Mouse (Mus musculus): ENCODE measurements at regions not wholly inside any gene's neighbourhood (a gene's known extent, or its start where the extent isn't known, plus 50 kb on each side); places are given as distances from the start of the nearest gene placed in this dataset.

GRCm38 (mm10) chr4:99407466-99407865 lies 111.8 kb downstream of the Gm12689 start:
- no peak for ATAC-seq (ENCODE audit: borderline replicate concordance, extremely low read depth, low FRiP score, low TSS enrichment)
- no peak overlapping the region for H3K9ac ChIP-seq
- no peaks in the 10 kb centered on the region for H3K9me3 ChIP-seq
- H3K27ac ChIP-seq = no peak overlapping the region
- H3K4me1 ChIP-seq = no peaks in the 10 kb centered on the region
- no peak overlapping the region for H3K4me2 ChIP-seq
- H3K27me3 ChIP-seq = no peaks in the 10 kb centered on the region; the same call in 1 of the 2 replicates
- WGBS = 65% methylated on average over 7 of the region's 7 CpGs
- H3K36me3 ChIP-seq = no peaks in the 10 kb centered on the region
- H3K4me3 ChIP-seq = no peak overlapping the region

- Histone ChIP-seq H3K9ac (no peak overlapping the region), H3K36me3 (no peaks in the 10 kb centered on the region), H3K27ac (no peak overlapping the region), H3K4me2 (no peak overlapping the region), H3K4me3 (no peak overlapping the region), H3K9me3 (no peaks in the 10 kb centered on the region), H3K4me1 (no peaks in the 10 kb centered on the region), H3K27me3 (no peaks in the 10 kb centered on the region)
- no peak for ATAC-seq (ENCODE audit: borderline replicate concordance, extremely low read depth, low FRiP score, low TSS enrichment)
- 58% methylated on average over 1 of the region's 1 CpGs for WGBS
Observed at GRCm38 (mm10) chr4:99423449-99423848, 127.7 kb downstream of the Gm12689 start.

- Histone ChIP-seq H3K27me3 (no peaks in the 10 kb centered on the region), H3K27ac (no peak overlapping the region), H3K9ac (no peak overlapping the region), H3K36me3 (no peaks in the 10 kb centered on the region), H3K4me1 (no peaks in the 10 kb centered on the region), H3K4me3 (peak overlapping the region; percentile 9; the same call in 1 of the 2 replicates), H3K9me3 (no peaks in the 10 kb centered on the region), H3K4me2 (peak overlapping the region; percentile 46)
- WGBS = 27% methylated on average over 28 of the region's 28 CpGs
- ATAC-seq (ENCODE audit: borderline replicate concordance, extremely low read depth, low FRiP score, low TSS enrichment) = no peak
Observed at GRCm38 (mm10) chr4:99445077-99445754, 149.5 kb downstream of the Gm12689 start.

GRCm38 (mm10) chr4:99445755-99446128 lies 150.0 kb downstream of the Gm12689 start:
- Histone ChIP-seq H3K9ac (no peak overlapping the region), H3K36me3 (no peaks in the 10 kb centered on the region), H3K9me3 (no peaks in the 10 kb centered on the region), H3K27ac (no peak overlapping the region), H3K4me2 (peak overlapping the region; percentile 46), H3K27me3 (no peaks in the 10 kb centered on the region), H3K4me3 (no peak overlapping the region), H3K4me1 (no peaks in the 10 kb centered on the region)
- ATAC-seq (ENCODE audit: borderline replicate concordance, extremely low read depth, low FRiP score, low TSS enrichment) = no peak
- 62% methylated on average over 9 of the region's 9 CpGs for WGBS

- Histone ChIP-seq H3K36me3 (no peaks in the 10 kb centered on the region), H3K27ac (no peak overlapping the region), H3K4me3 (no peak overlapping the region), H3K9ac (no peak overlapping the region), H3K4me1 (no peaks in the 10 kb centered on the region), H3K4me2 (peak overlapping the region; percentile 19; the same call in 1 of the 2 replicates), H3K27me3 (no peaks in the 10 kb centered on the region), H3K9me3 (no peaks in the 10 kb centered on the region)
- no peak for ATAC-seq (ENCODE audit: borderline replicate concordance, extremely low read depth, low FRiP score, low TSS enrichment)
- 67% methylated on average over 4 of the region's 4 CpGs for WGBS
Observed at GRCm38 (mm10) chr4:99458984-99459383, 163.3 kb downstream of the Gm12689 start.

- Histone ChIP-seq H3K36me3 (no peaks in the 10 kb centered on the region), H3K4me2 (peak overlapping the region; percentile 19), H3K4me1 (no peaks in the 10 kb centered on the region), H3K27me3 (no peaks in the 10 kb centered on the region), H3K4me3 (no peak overlapping the region), H3K9ac (no peak overlapping the region), H3K9me3 (no peaks in the 10 kb centered on the region), H3K27ac (no peak overlapping the region)
- WGBS = 5% methylated on average over 14 of the region's 14 CpGs
- no peak; the same call in 1 of the 2 replicates for ATAC-seq (ENCODE audit: borderline replicate concordance, extremely low read depth, low FRiP score, low TSS enrichment)
Observed at GRCm38 (mm10) chr4:99459436-99459835, 163.7 kb downstream of the Gm12689 start.

- Histone ChIP-seq H3K27me3 (no peaks in the 10 kb centered on the region), H3K4me3 (no peak overlapping the region), H3K9ac (no peak overlapping the region), H3K9me3 (no peaks in the 10 kb centered on the region), H3K27ac (no peak overlapping the region), H3K36me3 (no peaks in the 10 kb centered on the region), H3K4me1 (no peaks in the 10 kb centered on the region), H3K4me2 (no peak overlapping the region)
- ATAC-seq (ENCODE audit: borderline replicate concordance, extremely low read depth, low FRiP score, low TSS enrichment) = no peak
- 54% methylated on average over 9 of the region's 9 CpGs for WGBS
Observed at GRCm38 (mm10) chr4:99465493-99465892, 169.8 kb downstream of the Gm12689 start.

- Histone ChIP-seq H3K27me3 (no peaks in the 10 kb centered on the region), H3K9ac (no peak overlapping the region), H3K36me3 (no peaks in the 10 kb centered on the region), H3K9me3 (no peaks in the 10 kb centered on the region), H3K27ac (no peak overlapping the region), H3K4me1 (no peaks in the 10 kb centered on the region), H3K4me2 (no peak overlapping the region), H3K4me3 (no peak overlapping the region)
- WGBS = 35% methylated on average over 11 of the region's 11 CpGs
- no peak for ATAC-seq (ENCODE audit: borderline replicate concordance, extremely low read depth, low FRiP score, low TSS enrichment)
Observed at GRCm38 (mm10) chr4:99475701-99476218, 180.1 kb downstream of the Gm12689 start.

- no peaks in the 10 kb centered on the region for H3K36me3 ChIP-seq
- no peak overlapping the region for H3K9ac ChIP-seq
- no peaks in the 10 kb centered on the region for H3K27me3 ChIP-seq
Observed at GRCm38 (mm10) chr4:99484271-99484670, 171.8 kb upstream of the Foxd3 start.

GRCm38 (mm10) chr4:99491536-99492514 lies 164.3 kb upstream of the Foxd3 start:
- H3K9ac ChIP-seq = no peak overlapping the region
- no peaks in the 10 kb centered on the region for H3K36me3 ChIP-seq
- no peak overlapping the region for H3K27ac ChIP-seq
- H3K9me3 ChIP-seq = no peaks in the 10 kb centered on the region
- H3K4me3 ChIP-seq = no peak overlapping the region
- H3K4me1 ChIP-seq = no peaks in the 10 kb centered on the region
- 63% methylated on average over 12 of the region's 12 CpGs for WGBS
- no peak for ATAC-seq (ENCODE audit: borderline replicate concordance, extremely low read depth, low FRiP score, low TSS enrichment)
- H3K27me3 ChIP-seq = no peaks in the 10 kb centered on the region
- H3K4me2 ChIP-seq = no peak overlapping the region

More at GRCm38 (mm10) chr4:99484271-99484670, 171.8 kb upstream of the Foxd3 start:
- Histone ChIP-seq H3K4me3 (no peak overlapping the region), H3K9me3 (no peaks in the 10 kb centered on the region), H3K4me2 (no peak overlapping the region), H3K4me1 (no peaks in the 10 kb centered on the region), H3K27ac (no peak overlapping the region)
- no peak for ATAC-seq (ENCODE audit: borderline replicate concordance, extremely low read depth, low FRiP score, low TSS enrichment)
- 47% methylated on average over 4 of the region's 4 CpGs for WGBS

GRCm38 (mm10) chr4:99503221-99503744 lies 152.8 kb upstream of the Foxd3 start:
- Histone ChIP-seq H3K27ac (no peak overlapping the region), H3K27me3 (no peaks in the 10 kb centered on the region), H3K4me2 (no peak overlapping the region), H3K36me3 (no peaks in the 10 kb centered on the region), H3K4me3 (no peak overlapping the region), H3K9me3 (no peaks in the 10 kb centered on the region), H3K9ac (no peak overlapping the region), H3K4me1 (no peaks in the 10 kb centered on the region)
- no peak for ATAC-seq (ENCODE audit: borderline replicate concordance, extremely low read depth, low FRiP score, low TSS enrichment)
- WGBS = 77% methylated on average over 10 of the region's 10 CpGs

GRCm38 (mm10) chr4:99511993-99512392 lies 144.1 kb upstream of the Foxd3 start:
- 73% methylated on average over 6 of the region's 6 CpGs for WGBS
- H3K9ac ChIP-seq = no peak overlapping the region
- H3K4me1 ChIP-seq = no peaks in the 10 kb centered on the region
- H3K27me3 ChIP-seq = no peaks in the 10 kb centered on the region
- H3K27ac ChIP-seq = no peak overlapping the region
- no peaks in the 10 kb centered on the region for H3K9me3 ChIP-seq
- ATAC-seq (ENCODE audit: borderline replicate concordance, extremely low read depth, low FRiP score, low TSS enrichment) = no peak
- no peak overlapping the region for H3K4me3 ChIP-seq
- H3K36me3 ChIP-seq = no peaks in the 10 kb centered on the region
- no peak overlapping the region for H3K4me2 ChIP-seq

Data from lung, embryonic 15.5 days (tissue).